Mouse (Mus musculus) ES-Bruce4 (cell line): ENCODE data around the gene Gm26992. TPM values are rescaled to one million over a fixed set of nuclear protein-coding genes. Genes with fewer than 3 reads are reported as not detected.

Experiments
- H3K27ac ChIP-seq: 2 replicates; pipeline ENCODE4 v1.5.1; 2012; ENCODE audit warnings: low read length, inconsistent platforms; ENCODE audit not compliant: insufficient read depth
- H3K27me3 ChIP-seq: 2 replicates; pipeline ENCODE4 v1.6.1; 2012; ENCODE audit warnings: mild to moderate bottlenecking, low read length, inconsistent platforms; ENCODE audit not compliant: control insufficient read depth, poor library complexity, insufficient read depth, severe bottlenecking
- H3K36me3 ChIP-seq: 2 replicates; pipeline ENCODE4 v1.6.1; 2012; ENCODE audit warnings: inconsistent platforms, mild to moderate bottlenecking, low read length, moderate library complexity; ENCODE audit not compliant: control insufficient read depth, poor library complexity, insufficient read depth, severe bottlenecking
- H3K4me1 ChIP-seq: one replicate; pipeline ENCODE4 v1.8.1; 2011; ENCODE audit warnings: low read length; ENCODE audit not compliant: control insufficient read depth, insufficient read depth
- H3K4me3 ChIP-seq: 2 replicates; pipeline ENCODE4 v1.5.1; 2011; ENCODE audit warnings: low read depth, mild to moderate bottlenecking, low read length
- H3K9ac ChIP-seq: 2 replicates; pipeline ENCODE4 v1.6.1; 2012; ENCODE audit warnings: low read depth, mild to moderate bottlenecking, inconsistent platforms; ENCODE audit not compliant: poor library complexity, severe bottlenecking
- H3K9me3 ChIP-seq: replicated peaks from 2 replicates; pipeline ENCODE4 v1.6.1; 2012; ENCODE audit warnings: mild to moderate bottlenecking, low read length, inconsistent platforms; ENCODE audit not compliant: control insufficient read depth, poor library complexity, insufficient read depth, severe bottlenecking
- CTCF ChIP-seq: IDR thresholded peaks from one replicate; pipeline ENCODE4 v1.8.1; 2011; ENCODE audit warnings: low read depth, low read length
- EP300 ChIP-seq: IDR thresholded peaks from 2 replicates; pipeline ENCODE4 v1.6.1; 2011; ENCODE audit warnings: low read depth, low read length; ENCODE audit not compliant: insufficient read depth
- POLR2A ChIP-seq: IDR thresholded peaks from one replicate; pipeline ENCODE4 v1.8.1; 2011; ENCODE audit warnings: low read length; ENCODE audit not compliant: insufficient read depth
- polyA plus RNA-seq: library from polyadenylated mRNA; stranded (reverse); fragments of >200 nt; gene quantifications from 2 replicates; pipeline ENCODE4 v1.2.4, GENCODE M21; 2011; ENCODE audit warnings: low read depth; ENCODE audit not compliant: missing spikeins, insufficient read depth, insufficient read length

Gene Gm26992
- polyA plus RNA-seq: not detected in 2 replicates

DNA sequence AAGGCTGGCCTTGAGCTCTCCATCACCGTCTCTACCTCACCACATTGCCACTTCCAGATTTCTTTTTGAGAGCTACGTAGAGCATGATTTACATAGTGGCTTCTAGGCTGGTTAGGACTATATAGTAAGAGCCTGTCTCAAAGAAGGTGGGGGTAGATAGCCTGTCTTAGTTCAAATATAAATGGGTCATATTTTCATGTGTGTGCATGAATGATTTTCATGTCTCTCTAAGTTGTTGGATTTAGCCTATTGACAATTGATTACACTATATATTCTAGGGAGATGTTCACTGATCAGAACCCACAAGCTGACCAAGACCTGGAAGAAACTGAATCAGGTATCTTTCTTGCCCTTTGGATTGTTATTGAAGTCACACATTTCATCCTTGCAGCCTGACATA is at the start of gene Gm26992:
TSS of gene Gm26992 (plus strand) at position 301 of the 400 bp plus-strand sequence.
- H3K9ac ChIP-seq: no peak within 1 kb of the TSS
- no peaks in the 10 kb centered on the region for H3K9me3 ChIP-seq
- H3K36me3 ChIP-seq: no peaks in the 10 kb centered on the region
- H3K4me3 ChIP-seq: no peak within 1 kb of the TSS
- no peak for TF ChIP-seq POLR2A
- TF ChIP-seq EP300: no peak
- no peak for TF ChIP-seq CTCF
- H3K4me1 ChIP-seq: no peaks in the 10 kb centered on the region
- no peaks in the 10 kb centered on the region for H3K27me3 ChIP-seq
- H3K27ac ChIP-seq: no peak within 1 kb of the TSS; the same call in 1 of the 2 replicates

DNA sequence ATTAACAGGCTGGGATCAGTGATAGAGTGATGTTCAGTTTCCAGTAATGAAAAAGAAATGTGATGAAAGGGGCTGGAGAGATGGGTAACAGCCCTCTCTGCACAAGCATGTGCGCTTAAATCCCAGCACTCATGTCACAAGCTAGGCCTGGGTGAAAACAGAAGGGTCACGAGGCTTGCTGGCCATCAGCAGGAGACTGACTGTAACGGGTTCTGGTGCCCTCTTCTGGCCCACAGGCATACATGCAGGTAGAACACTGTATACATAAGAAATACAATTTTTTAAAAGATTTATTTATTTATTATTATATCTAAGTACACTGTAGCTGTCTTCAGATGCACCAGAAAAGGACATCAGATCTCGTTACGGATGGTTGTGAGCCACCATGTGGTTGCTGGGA is 47.6 kb upstream of the Gm26992 start:
- no peak overlapping the region for H3K9ac ChIP-seq
- no peaks in the 10 kb centered on the region for H3K27me3 ChIP-seq

DNA sequence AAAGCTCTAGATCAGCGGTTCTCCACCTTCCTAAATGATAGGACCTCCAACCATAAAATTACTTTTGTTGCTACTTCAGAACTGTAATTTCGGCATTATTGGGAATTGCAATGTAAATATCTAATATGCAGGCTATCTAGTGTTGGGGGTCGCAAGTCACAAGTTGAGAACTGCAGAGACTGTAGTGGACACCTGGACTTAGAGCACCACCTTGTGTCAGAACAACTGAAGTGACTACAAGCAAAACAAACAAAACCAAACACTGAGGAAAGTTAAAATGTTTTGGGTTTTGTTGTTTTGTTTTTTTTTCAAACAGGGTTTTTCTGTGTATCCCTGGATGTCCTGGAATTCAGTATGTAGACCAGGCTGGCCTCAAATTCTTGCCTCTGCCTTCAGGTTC is 37.3 kb upstream of the Gm26992 start:
- Histone ChIP-seq H3K9me3 (no peaks in the 10 kb centered on the region), H3K27ac (no peak overlapping the region), H3K4me3 (no peak overlapping the region), H3K36me3 (no peaks in the 10 kb centered on the region; the same call in 1 of the 2 replicates), H3K27me3 (no peaks in the 10 kb centered on the region), H3K4me1 (no peaks in the 10 kb centered on the region), H3K9ac (no peak overlapping the region)
- TF ChIP-seq CTCF (no peak), EP300 (no peak), POLR2A (no peak)

More for the DNA sequence above, 47.6 kb upstream of the Gm26992 start:
- TF ChIP-seq POLR2A: no peak
- TF ChIP-seq CTCF: peak; percentile 52
- no peak for TF ChIP-seq EP300
- H3K9me3 ChIP-seq: no peaks in the 10 kb centered on the region
- no peaks in the 10 kb centered on the region; the same call in 1 of the 2 replicates for H3K36me3 ChIP-seq
- H3K4me1 ChIP-seq: no peaks in the 10 kb centered on the region
- H3K27ac ChIP-seq: no peak overlapping the region
- H3K4me3 ChIP-seq: no peak overlapping the region

DNA sequence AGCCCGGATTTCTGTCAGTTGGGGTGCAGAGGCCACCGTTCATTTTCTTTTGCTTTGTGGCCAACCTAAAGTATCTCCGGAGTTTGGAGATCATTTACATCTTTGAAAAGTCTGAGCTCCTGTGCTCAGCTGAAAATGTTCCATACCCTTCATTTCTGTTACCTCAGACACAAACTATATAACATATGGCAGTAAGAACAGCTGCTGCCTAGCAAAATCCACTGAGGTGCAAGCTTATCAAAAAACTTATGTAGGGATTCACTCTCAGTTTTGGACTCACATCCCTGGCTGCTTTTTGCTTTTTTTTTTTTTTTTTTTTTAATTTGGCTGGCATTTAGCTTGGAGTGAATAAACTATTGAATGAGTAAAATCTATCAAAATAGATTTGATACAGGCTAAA is 33.7 kb upstream of the Gm26992 start:
- Histone ChIP-seq H3K4me1 (no peaks in the 10 kb centered on the region), H3K36me3 (no peaks in the 10 kb centered on the region; the same call in 1 of the 2 replicates), H3K9me3 (no peaks in the 10 kb centered on the region), H3K27me3 (no peaks in the 10 kb centered on the region), H3K4me3 (no peak overlapping the region), H3K9ac (no peak overlapping the region), H3K27ac (no peak overlapping the region)
- TF ChIP-seq EP300: no peak
- no peak for TF ChIP-seq CTCF
- no peak for TF ChIP-seq POLR2A

DNA sequence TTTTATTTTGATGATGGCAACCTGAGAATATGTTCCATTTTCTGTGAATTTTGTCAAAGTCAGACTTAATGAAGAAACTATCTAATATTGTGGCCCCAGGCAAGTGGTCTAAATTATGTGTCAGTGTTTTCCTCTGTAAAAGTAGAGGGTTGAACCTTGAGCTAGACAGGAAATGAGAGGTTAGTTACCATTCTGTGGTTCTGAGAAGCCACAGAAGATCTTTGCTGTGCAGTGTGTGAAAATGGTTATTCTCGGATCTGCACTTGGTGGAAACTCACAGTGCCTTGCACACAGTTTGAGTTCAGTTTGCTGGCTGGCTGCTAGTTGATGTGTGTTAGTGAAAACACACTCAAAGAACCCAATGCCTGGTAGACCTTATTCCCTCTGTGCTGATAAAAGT is 28.0 kb upstream of the Gm26992 start:
- Histone ChIP-seq H3K9ac (no peak overlapping the region), H3K4me3 (no peak overlapping the region), H3K27me3 (no peaks in the 10 kb centered on the region), H3K27ac (no peak overlapping the region), H3K36me3 (no peaks in the 10 kb centered on the region; the same call in 1 of the 2 replicates), H3K4me1 (no peaks in the 10 kb centered on the region), H3K9me3 (no peaks in the 10 kb centered on the region)
- TF ChIP-seq CTCF: no peak
- no peak for TF ChIP-seq EP300
- TF ChIP-seq POLR2A: no peak

DNA sequence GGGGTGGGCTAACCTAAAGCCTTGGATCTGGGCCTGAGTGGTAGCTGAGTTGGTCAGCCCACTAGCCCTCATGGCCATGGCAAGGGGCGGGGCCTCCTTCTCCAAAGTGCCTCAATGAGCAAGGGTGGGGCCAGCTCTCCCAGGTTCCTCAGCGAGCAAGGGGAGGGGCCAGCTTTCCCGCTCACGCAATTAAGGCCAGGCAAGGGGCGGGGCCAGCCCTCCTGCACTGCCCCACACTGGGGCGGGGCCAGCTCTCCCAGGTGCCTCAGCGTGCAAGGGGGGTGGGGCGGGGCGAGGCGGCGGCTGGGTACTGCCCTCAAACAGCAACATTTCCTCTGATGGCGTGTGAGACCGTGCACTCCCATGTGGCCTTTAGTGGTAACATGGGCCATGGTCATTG is 16.8 kb upstream of the Gm26992 start:
- no peaks in the 10 kb centered on the region for H3K4me1 ChIP-seq
- peak; percentile 60 for TF ChIP-seq POLR2A
- TF ChIP-seq EP300: no peak
- TF ChIP-seq CTCF: no peak
- H3K9me3 ChIP-seq: no peaks in the 10 kb centered on the region
- H3K27me3 ChIP-seq: no peaks in the 10 kb centered on the region
- no peaks in the 10 kb centered on the region for H3K36me3 ChIP-seq
- peak overlapping the region; percentile 77 for H3K27ac ChIP-seq
- H3K9ac ChIP-seq: peak overlapping the region; percentile 55
- H3K4me3 ChIP-seq: peak overlapping the region; percentile 89
